Mouse (Mus musculus): ENCODE results near the gene Cers5.
"Not testable (repeated sequence)": the region's sequence is repeated elsewhere in the genome, so short reads cannot be mapped to it uniquely, and the experiment has no call there.

The Cers5 gene

GRCm38 (mm10) chr15:99772881-99772924, at the start of gene Cers5:
TSS of gene Cers5 (minus strand) at chr15:99772885.
- not testable (repeated sequence) for DNase-seq (ENCODE audit: extremely low spot score)

GRCm38 (mm10) chr15:99819621-99820279, 47.1 kb upstream of the Cers5 start:
- DNase-seq (ENCODE audit: extremely low spot score) = peak; percentile 54

GRCm38 (mm10) chr15:99819109-99819440, 46.4 kb upstream of the Cers5 start:
- DNase-seq (ENCODE audit: extremely low spot score) = peak; percentile 39

GRCm38 (mm10) chr15:99818321-99819108, 45.8 kb upstream of the Cers5 start:
- DNase-seq (ENCODE audit: extremely low spot score) = peak; percentile 73

- DNase-seq (ENCODE audit: extremely low spot score) = peak; percentile 42
These were observed 44.9 kb upstream of the Cers5 start for GRCm38 (mm10) chr15:99817343-99818235.

GRCm38 (mm10) chr15:99815999-99816398, 43.3 kb upstream of the Cers5 start:
- no peak for DNase-seq (ENCODE audit: extremely low spot score)

- DNase-seq (ENCODE audit: extremely low spot score) = no peak
These were observed 42.0 kb upstream of the Cers5 start for GRCm38 (mm10) chr15:99814554-99815260.

- no peak for DNase-seq (ENCODE audit: extremely low spot score)
These were observed 41.0 kb upstream of the Cers5 start for GRCm38 (mm10) chr15:99813639-99814038.

- no peak for DNase-seq (ENCODE audit: extremely low spot score)
These were observed 39.4 kb upstream of the Cers5 start for GRCm38 (mm10) chr15:99812097-99812496.

- DNase-seq (ENCODE audit: extremely low spot score) = no peak
These were observed 35.4 kb upstream of the Cers5 start for GRCm38 (mm10) chr15:99807776-99808735.

GRCm38 (mm10) chr15:99806171-99806570, 33.5 kb upstream of the Cers5 start:
- DNase-seq (ENCODE audit: extremely low spot score) = peak; percentile 50

GRCm38 (mm10) chr15:99805673-99806072, 33.0 kb upstream of the Cers5 start:
- DNase-seq (ENCODE audit: extremely low spot score) = no peak

GRCm38 (mm10) chr15:99803186-99803644, 30.5 kb upstream of the Cers5 start:
- DNase-seq (ENCODE audit: extremely low spot score) = peak; percentile 38

GRCm38 (mm10) chr15:99801885-99802572, 29.3 kb upstream of the Cers5 start:
- DNase-seq (ENCODE audit: extremely low spot score) = peak; percentile 35

GRCm38 (mm10) chr15:99799706-99800105, 27.0 kb upstream of the Cers5 start:
- no peak for DNase-seq (ENCODE audit: extremely low spot score)

GRCm38 (mm10) chr15:99797898-99798297, 25.2 kb upstream of the Cers5 start:
- DNase-seq (ENCODE audit: extremely low spot score) = no peak

GRCm38 (mm10) chr15:99796735-99797134, 24.1 kb upstream of the Cers5 start:
- no peak for DNase-seq (ENCODE audit: extremely low spot score)

GRCm38 (mm10) chr15:99796066-99796465, 23.4 kb upstream of the Cers5 start:
- DNase-seq (ENCODE audit: extremely low spot score) = no peak

GRCm38 (mm10) chr15:99792221-99792815, 19.6 kb upstream of the Cers5 start:
- DNase-seq (ENCODE audit: extremely low spot score) = no peak

GRCm38 (mm10) chr15:99791003-99791402, 18.3 kb upstream of the Cers5 start:
- DNase-seq (ENCODE audit: extremely low spot score) = no peak
